Mouse (Mus musculus): ENCODE results near the gene Eif4e1b. TPM values are rescaled to one million over a fixed set of nuclear protein-coding genes. Genes with fewer than 3 reads are reported as not detected.

The Eif4e1b gene
- polyA plus RNA-seq, 1 experiment, result not detected

GRCm38 (mm10) chr13:54748190-54748589, 35.6 kb upstream of the Eif4e1b start:
- H3K4me3 ChIP-seq (ENCODE audit: control insufficient read depth, insufficient read depth, low read length), result no peak overlapping the region

GRCm38 (mm10) chr13:54748721-54749060, 35.1 kb upstream of the Eif4e1b start:
- no peaks in the 10 kb centered on the region for H3K36me3 ChIP-seq (ENCODE audit: control insufficient read depth, insufficient read depth, low read length)
- WGBS, result 73% methylated on average over 10 of the region's 10 CpGs
- H3K4me1 ChIP-seq (replicated peaks; ENCODE audit: control insufficient read depth, insufficient read depth, low read length), result peaks cover 6% of the 10 kb centered on the region
- no peak for TF ChIP-seq CTCF (IDR thresholded peaks at IDR 0.05; ENCODE audit: borderline replicate concordance, control insufficient read depth, extremely low read depth, insufficient read depth, low read length, poor library complexity)
- no peak for TF ChIP-seq POLR2A (IDR thresholded peaks at IDR 0.05; ENCODE audit: control insufficient read depth, extremely low read depth, insufficient read depth, low read length, poor library complexity)
- no peak overlapping the region for H3K27ac ChIP-seq (ENCODE audit: control insufficient read depth, insufficient read depth, low read length)
- no peak for DNase-seq
- peaks cover 7% of the 10 kb centered on the region; the same call in 1 of the 2 replicates for H3K27me3 ChIP-seq (ENCODE audit: control insufficient read depth, insufficient read depth, low read length)
- H3K4me3 ChIP-seq (ENCODE audit: control insufficient read depth, insufficient read depth, low read length), result no peak overlapping the region

More at GRCm38 (mm10) chr13:54748190-54748589, 35.6 kb upstream of the Eif4e1b start:
- H3K4me1 ChIP-seq (replicated peaks; ENCODE audit: control insufficient read depth, insufficient read depth, low read length), result peaks cover 6% of the 10 kb centered on the region
- no peak for TF ChIP-seq POLR2A (IDR thresholded peaks at IDR 0.05; ENCODE audit: control insufficient read depth, extremely low read depth, insufficient read depth, low read length, poor library complexity)
- no peak for TF ChIP-seq CTCF (IDR thresholded peaks at IDR 0.05; ENCODE audit: borderline replicate concordance, control insufficient read depth, extremely low read depth, insufficient read depth, low read length, poor library complexity)
- H3K27me3 ChIP-seq (ENCODE audit: control insufficient read depth, insufficient read depth, low read length), result peaks cover 7% of the 10 kb centered on the region; the same call in 1 of the 2 replicates
- H3K27ac ChIP-seq (ENCODE audit: control insufficient read depth, insufficient read depth, low read length), result no peak overlapping the region
- DNase-seq, result no peak
- WGBS, result 88% methylated on average over 8 of the region's 8 CpGs
- no peaks in the 10 kb centered on the region for H3K36me3 ChIP-seq (ENCODE audit: control insufficient read depth, insufficient read depth, low read length)

GRCm38 (mm10) chr13:54749061-54749863, 34.5 kb upstream of the Eif4e1b start:
- TF ChIP-seq POLR2A (IDR thresholded peaks at IDR 0.05; ENCODE audit: control insufficient read depth, extremely low read depth, insufficient read depth, low read length, poor library complexity) (no peak), CTCF (IDR thresholded peaks at IDR 0.05; ENCODE audit: borderline replicate concordance, control insufficient read depth, extremely low read depth, insufficient read depth, low read length, poor library complexity) (no peak)
- H3K27ac ChIP-seq (ENCODE audit: control insufficient read depth, insufficient read depth, low read length), result no peak overlapping the region
- no peak overlapping the region for H3K4me3 ChIP-seq (ENCODE audit: control insufficient read depth, insufficient read depth, low read length)
- 3% methylated on average over 99 of the region's 100 CpGs for WGBS
- H3K4me1 ChIP-seq (replicated peaks; ENCODE audit: control insufficient read depth, insufficient read depth, low read length), result peaks cover 6% of the 10 kb centered on the region
- DNase-seq, result no peak
- H3K36me3 ChIP-seq (ENCODE audit: control insufficient read depth, insufficient read depth, low read length), result no peaks in the 10 kb centered on the region
- H3K27me3 ChIP-seq (ENCODE audit: control insufficient read depth, insufficient read depth, low read length), result peaks cover 7% of the 10 kb centered on the region; the same call in 1 of the 2 replicates

GRCm38 (mm10) chr13:54749864-54750411, 33.9 kb upstream of the Eif4e1b start, which contains the start of gene Gprin1:
Gene Gprin1 (minus strand): TSS chr13:54749874.
- WGBS, result 9% methylated on average over 29 of the region's 29 CpGs

GRCm38 (mm10) chr13:54750699-54751098, 33.1 kb upstream of the Eif4e1b start:
- TF ChIP-seq POLR2A (IDR thresholded peaks at IDR 0.05; ENCODE audit: control insufficient read depth, extremely low read depth, insufficient read depth, low read length, poor library complexity) (no peak), CTCF (IDR thresholded peaks at IDR 0.05; ENCODE audit: borderline replicate concordance, control insufficient read depth, extremely low read depth, insufficient read depth, low read length, poor library complexity) (no peak)
- H3K4me3 ChIP-seq (ENCODE audit: control insufficient read depth, insufficient read depth, low read length), result no peak overlapping the region
- no peaks in the 10 kb centered on the region for H3K36me3 ChIP-seq (ENCODE audit: control insufficient read depth, insufficient read depth, low read length)
- H3K27me3 ChIP-seq (ENCODE audit: control insufficient read depth, insufficient read depth, low read length), result peaks cover 7% of the 10 kb centered on the region; the same call in 1 of the 2 replicates
- 6% methylated on average over 8 of the region's 8 CpGs for WGBS
- no peak overlapping the region for H3K27ac ChIP-seq (ENCODE audit: control insufficient read depth, insufficient read depth, low read length)
- H3K4me1 ChIP-seq (replicated peaks; ENCODE audit: control insufficient read depth, insufficient read depth, low read length), result peaks cover 6% of the 10 kb centered on the region
- DNase-seq, result no peak

More at GRCm38 (mm10) chr13:54749864-54750411, 33.9 kb upstream of the Eif4e1b start, which contains the start of gene Gprin1:
- no peak for DNase-seq
- Histone ChIP-seq H3K4me3 (ENCODE audit: control insufficient read depth, insufficient read depth, low read length) (no peak within 1 kb of the TSS), H3K4me1 (replicated peaks; ENCODE audit: control insufficient read depth, insufficient read depth, low read length) (peaks cover 6% of the 10 kb centered on the region), H3K27me3 (ENCODE audit: control insufficient read depth, insufficient read depth, low read length) (peaks cover 7% of the 10 kb centered on the region; the same call in 1 of the 2 replicates), H3K36me3 (ENCODE audit: control insufficient read depth, insufficient read depth, low read length) (no peaks in the 10 kb centered on the region), H3K27ac (ENCODE audit: control insufficient read depth, insufficient read depth, low read length) (no peak within 1 kb of the TSS)
- no peak for TF ChIP-seq CTCF (IDR thresholded peaks at IDR 0.05; ENCODE audit: borderline replicate concordance, control insufficient read depth, extremely low read depth, insufficient read depth, low read length, poor library complexity)
- TF ChIP-seq POLR2A (IDR thresholded peaks at IDR 0.05; ENCODE audit: control insufficient read depth, extremely low read depth, insufficient read depth, low read length, poor library complexity), result no peak

- H3K27ac ChIP-seq (ENCODE audit: control insufficient read depth, insufficient read depth, low read length), result no peak overlapping the region
- no peak for DNase-seq
- no peak overlapping the region for H3K4me3 ChIP-seq (ENCODE audit: control insufficient read depth, insufficient read depth, low read length)
- 76% methylated on average over 10 of the region's 10 CpGs for WGBS
- no peaks in the 10 kb centered on the region for H3K36me3 ChIP-seq (ENCODE audit: control insufficient read depth, insufficient read depth, low read length)
- TF ChIP-seq POLR2A (IDR thresholded peaks at IDR 0.05; ENCODE audit: control insufficient read depth, extremely low read depth, insufficient read depth, low read length, poor library complexity) (no peak), CTCF (IDR thresholded peaks at IDR 0.05; ENCODE audit: borderline replicate concordance, control insufficient read depth, extremely low read depth, insufficient read depth, low read length, poor library complexity) (no peak)
- peaks cover 7% of the 10 kb centered on the region; the same call in 1 of the 2 replicates for H3K27me3 ChIP-seq (ENCODE audit: control insufficient read depth, insufficient read depth, low read length)
- peaks cover 6% of the 10 kb centered on the region for H3K4me1 ChIP-seq (replicated peaks; ENCODE audit: control insufficient read depth, insufficient read depth, low read length)
Observed at GRCm38 (mm10) chr13:54752656-54753055, 31.1 kb upstream of the Eif4e1b start.
